Mouse (Mus musculus): ENCODE data around the gene Tgfa.
A peak's percentile ranks its signal among the peaks of the same experiment; 100 is the strongest.

Gene Tgfa

DNA sequence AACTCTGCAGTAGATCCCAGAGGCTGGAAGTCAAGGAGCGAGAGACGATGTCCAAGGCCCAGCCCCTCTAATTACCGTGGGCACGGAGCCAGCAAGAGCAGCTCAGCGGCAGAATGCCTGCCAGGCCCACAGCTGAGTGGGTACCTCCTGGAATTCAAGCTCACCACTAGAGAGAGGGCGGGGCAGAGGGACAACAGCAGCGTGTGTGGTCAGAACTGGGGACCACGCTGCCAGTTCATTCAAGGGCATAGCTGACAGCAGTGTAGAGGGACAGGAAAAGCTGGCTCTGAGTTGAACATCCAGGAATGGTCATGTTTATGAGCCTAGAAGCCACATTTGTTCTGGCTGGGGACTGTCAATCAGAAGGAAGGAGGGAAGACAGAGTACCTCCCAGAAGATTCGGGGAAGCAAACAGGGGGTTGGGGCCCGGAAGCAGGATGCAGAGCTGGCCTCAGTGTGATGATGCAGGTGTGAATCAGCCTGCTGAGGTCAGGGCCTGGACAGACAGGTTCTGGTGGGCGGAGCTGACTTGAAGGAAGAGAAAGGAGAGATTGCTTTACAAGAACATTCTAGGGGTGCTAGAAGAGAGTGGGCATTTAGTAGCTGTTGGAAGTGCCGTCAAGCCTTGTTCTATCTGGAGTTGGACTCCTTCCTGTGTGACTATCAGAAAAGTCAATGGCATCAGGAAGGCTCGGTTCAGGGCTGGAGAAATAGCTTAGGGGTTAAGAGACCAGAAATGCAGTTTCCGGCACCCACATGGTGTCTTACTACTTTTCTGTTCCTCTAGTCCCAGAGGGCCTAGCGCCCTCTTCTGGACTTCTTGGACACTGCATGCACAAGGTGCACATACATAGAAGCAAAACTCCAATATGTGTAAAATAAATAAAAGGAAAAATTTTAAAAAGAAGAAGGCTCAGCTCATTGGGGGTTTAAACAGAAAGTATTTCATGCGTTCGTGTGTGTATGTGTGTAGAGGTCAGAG lies 37.5 kb upstream of the Tgfa start:
- Histone ChIP-seq H3K4me3 (replicated peaks; ENCODE audit: low read length) (peak overlapping the region; percentile 35; the same call in 1 of the 2 replicates), H3K4me1 (replicated peaks; ENCODE audit: low read depth, low read length) (peaks cover 13% of the 10 kb centered on the region), H3K36me3 (ENCODE audit: insufficient read depth, low read length) (no peaks in the 10 kb centered on the region), H3K27me3 (ENCODE audit: insufficient read depth, low read length) (peaks cover 18% of the 10 kb centered on the region; the same call in 1 of the 2 replicates), H3K9me3 (ENCODE audit: low read length) (peaks cover 8% of the 10 kb centered on the region; the same call in 1 of the 2 replicates)
- TF ChIP-seq POU5F1 (IDR thresholded peaks at IDR 0.05; ENCODE audit: borderline replicate concordance, low read length) = no peak
- peak; percentile 82 for TF ChIP-seq CTCF (conservative IDR thresholded peaks at IDR 0.05; ENCODE audit: low read length)
- no peak for TF ChIP-seq NANOG (IDR thresholded peaks at IDR 0.05; ENCODE audit: borderline replicate concordance, low read length)

DNA sequence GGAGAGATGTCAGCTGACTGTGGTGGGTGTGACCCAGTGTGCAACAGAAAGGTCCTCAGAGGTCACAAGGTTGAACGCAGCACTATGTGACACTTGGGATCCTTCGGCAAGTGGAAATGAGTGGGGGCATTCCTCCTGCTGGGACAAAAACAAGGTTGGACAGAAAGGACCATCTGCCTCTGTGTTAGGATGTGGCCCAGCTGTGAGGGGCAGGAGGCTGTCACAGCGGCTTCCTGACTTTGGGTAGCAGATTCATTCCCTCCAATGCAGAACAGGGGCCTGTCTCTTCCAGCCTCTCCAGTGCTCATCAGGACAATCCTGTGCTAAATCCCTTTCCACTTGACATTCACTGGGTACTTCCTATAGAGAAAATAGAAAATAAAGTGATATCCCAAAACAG lies 34.1 kb upstream of the Tgfa start:
- no peaks in the 10 kb centered on the region for H3K9me3 ChIP-seq (ENCODE audit: low read length)
- no peaks in the 10 kb centered on the region for H3K36me3 ChIP-seq (ENCODE audit: insufficient read depth, low read length)
- H3K4me1 ChIP-seq (replicated peaks; ENCODE audit: low read depth, low read length) = peaks cover 13% of the 10 kb centered on the region
- no peak overlapping the region for H3K4me3 ChIP-seq (replicated peaks; ENCODE audit: low read length)
- no peak for TF ChIP-seq CTCF (conservative IDR thresholded peaks at IDR 0.05; ENCODE audit: low read length)
- no peak for TF ChIP-seq NANOG (IDR thresholded peaks at IDR 0.05; ENCODE audit: borderline replicate concordance, low read length)
- no peak for TF ChIP-seq POU5F1 (IDR thresholded peaks at IDR 0.05; ENCODE audit: borderline replicate concordance, low read length)
- peaks cover 7% of the 10 kb centered on the region; the same call in 1 of the 2 replicates for H3K27me3 ChIP-seq (ENCODE audit: insufficient read depth, low read length)

DNA sequence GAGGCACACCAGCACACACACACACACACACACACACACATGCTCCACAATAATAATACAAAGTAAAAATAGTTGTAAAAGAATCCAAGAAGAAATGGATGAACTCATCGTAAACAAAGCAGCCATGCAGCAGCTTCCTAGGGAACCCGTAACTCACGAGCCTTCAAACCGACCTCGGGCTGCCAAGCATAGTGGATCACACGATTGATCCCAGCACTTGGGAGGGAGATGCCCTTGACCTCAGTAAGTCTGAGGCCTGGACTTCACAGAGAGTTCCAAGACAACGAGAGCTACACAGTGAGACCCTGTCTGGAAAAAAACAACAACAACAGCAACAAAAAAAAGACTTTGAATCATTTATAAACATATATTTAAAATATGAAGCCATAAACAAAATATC lies 33.4 kb upstream of the Tgfa start:
- H3K36me3 ChIP-seq (ENCODE audit: insufficient read depth, low read length) = no peaks in the 10 kb centered on the region
- no peak overlapping the region for H3K4me3 ChIP-seq (replicated peaks; ENCODE audit: low read length)
- peaks cover 13% of the 10 kb centered on the region for H3K4me1 ChIP-seq (replicated peaks; ENCODE audit: low read depth, low read length)
- no peaks in the 10 kb centered on the region for H3K9me3 ChIP-seq (ENCODE audit: low read length)
- TF ChIP-seq POU5F1 (IDR thresholded peaks at IDR 0.05; ENCODE audit: borderline replicate concordance, low read length) (no peak), CTCF (conservative IDR thresholded peaks at IDR 0.05; ENCODE audit: low read length) (no peak), NANOG (IDR thresholded peaks at IDR 0.05; ENCODE audit: borderline replicate concordance, low read length) (no peak)
- peaks cover 2% of the 10 kb centered on the region; the same call in 1 of the 2 replicates for H3K27me3 ChIP-seq (ENCODE audit: insufficient read depth, low read length)

DNA sequence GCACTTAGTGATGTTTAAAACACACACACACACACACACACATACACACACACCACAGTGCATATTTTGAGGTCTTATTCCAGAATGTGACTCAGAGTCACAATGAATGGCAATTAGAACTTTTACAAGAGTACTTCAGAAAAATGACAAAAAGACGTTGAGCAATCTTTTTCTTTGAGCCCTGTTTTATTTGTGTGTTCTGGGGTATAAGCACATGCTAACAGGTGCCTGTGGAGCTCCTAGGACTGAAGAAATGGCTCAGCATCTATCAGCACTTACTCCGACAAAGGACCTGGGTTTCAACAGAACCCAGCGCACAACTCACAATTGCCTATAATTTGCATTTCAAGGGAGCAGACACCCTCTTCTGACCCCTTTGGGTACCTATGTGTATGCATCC lies 31.0 kb upstream of the Tgfa start:
- TF ChIP-seq NANOG (IDR thresholded peaks at IDR 0.05; ENCODE audit: borderline replicate concordance, low read length) (no peak), CTCF (conservative IDR thresholded peaks at IDR 0.05; ENCODE audit: low read length) (no peak), POU5F1 (IDR thresholded peaks at IDR 0.05; ENCODE audit: borderline replicate concordance, low read length) (no peak)
- peaks cover 2% of the 10 kb centered on the region; the same call in 1 of the 2 replicates for H3K27me3 ChIP-seq (ENCODE audit: insufficient read depth, low read length)

DNA sequence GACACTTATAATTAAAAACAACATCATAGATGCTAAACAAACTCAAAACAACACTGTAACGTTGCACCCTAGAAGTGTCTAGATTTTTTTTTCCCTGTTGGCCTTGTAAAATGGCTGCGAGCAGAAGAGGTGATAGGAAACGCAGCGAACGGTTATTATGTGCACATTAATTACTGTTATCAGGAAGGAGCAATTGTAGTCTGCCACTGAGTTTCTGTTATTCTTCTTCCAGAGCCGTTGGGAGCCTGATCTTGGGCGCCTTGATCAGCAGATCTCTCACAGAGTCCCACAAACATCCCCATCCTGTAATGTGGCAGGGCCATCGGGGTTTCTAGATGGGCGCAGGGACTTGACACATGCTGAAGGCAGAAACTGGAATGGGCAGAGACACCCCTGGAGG lies 28.6 kb upstream of the Tgfa start:
- Histone ChIP-seq H3K4me1 (replicated peaks; ENCODE audit: low read depth, low read length) (no peaks in the 10 kb centered on the region), H3K36me3 (ENCODE audit: insufficient read depth, low read length) (no peaks in the 10 kb centered on the region), H3K9me3 (ENCODE audit: low read length) (no peaks in the 10 kb centered on the region), H3K27me3 (ENCODE audit: insufficient read depth, low read length) (peaks cover 2% of the 10 kb centered on the region; the same call in 1 of the 2 replicates), H3K4me3 (replicated peaks; ENCODE audit: low read length) (no peak overlapping the region)
- TF ChIP-seq NANOG (IDR thresholded peaks at IDR 0.05; ENCODE audit: borderline replicate concordance, low read length) (no peak), POU5F1 (IDR thresholded peaks at IDR 0.05; ENCODE audit: borderline replicate concordance, low read length) (no peak), CTCF (conservative IDR thresholded peaks at IDR 0.05; ENCODE audit: low read length) (no peak)

More for the DNA sequence above, 31.0 kb upstream of the Tgfa start:
- no peak overlapping the region for H3K4me3 ChIP-seq (replicated peaks; ENCODE audit: low read length)
- H3K36me3 ChIP-seq (ENCODE audit: insufficient read depth, low read length) = no peaks in the 10 kb centered on the region
- no peaks in the 10 kb centered on the region for H3K9me3 ChIP-seq (ENCODE audit: low read length)
- 0 out of 2 replicates have a peak, but pooled peaks cover 2% of the 10 kb centered on the region for H3K4me1 ChIP-seq (replicated peaks; ENCODE audit: low read depth, low read length)

DNA sequence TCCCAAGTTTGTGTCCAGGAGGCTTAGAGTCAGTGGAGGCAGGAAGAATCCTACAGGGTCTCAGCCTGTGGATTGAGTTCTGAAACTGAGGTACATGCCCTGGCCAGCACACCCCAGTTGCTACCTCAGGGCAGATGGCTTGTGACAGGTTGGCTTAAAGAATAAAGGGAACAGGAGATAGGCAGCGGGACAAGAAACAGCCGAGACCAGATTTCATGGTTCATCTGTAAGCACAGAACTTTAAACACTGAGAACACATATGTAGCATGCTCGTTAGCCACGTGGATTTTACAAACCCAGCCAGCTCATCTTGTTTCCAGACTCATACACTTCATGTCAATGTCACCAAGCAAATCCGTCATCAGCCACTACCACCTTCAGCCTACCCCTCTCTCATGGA lies 27.2 kb upstream of the Tgfa start:
- no peaks in the 10 kb centered on the region for H3K4me1 ChIP-seq (replicated peaks; ENCODE audit: low read depth, low read length)
- no peaks in the 10 kb centered on the region for H3K9me3 ChIP-seq (ENCODE audit: low read length)
- peaks cover 2% of the 10 kb centered on the region; the same call in 1 of the 2 replicates for H3K27me3 ChIP-seq (ENCODE audit: insufficient read depth, low read length)
- no peak overlapping the region for H3K4me3 ChIP-seq (replicated peaks; ENCODE audit: low read length)
- H3K36me3 ChIP-seq (ENCODE audit: insufficient read depth, low read length) = no peaks in the 10 kb centered on the region
- no peak for TF ChIP-seq NANOG (IDR thresholded peaks at IDR 0.05; ENCODE audit: borderline replicate concordance, low read length)
- no peak for TF ChIP-seq POU5F1 (IDR thresholded peaks at IDR 0.05; ENCODE audit: borderline replicate concordance, low read length)
- TF ChIP-seq CTCF (conservative IDR thresholded peaks at IDR 0.05; ENCODE audit: low read length) = no peak

DNA sequence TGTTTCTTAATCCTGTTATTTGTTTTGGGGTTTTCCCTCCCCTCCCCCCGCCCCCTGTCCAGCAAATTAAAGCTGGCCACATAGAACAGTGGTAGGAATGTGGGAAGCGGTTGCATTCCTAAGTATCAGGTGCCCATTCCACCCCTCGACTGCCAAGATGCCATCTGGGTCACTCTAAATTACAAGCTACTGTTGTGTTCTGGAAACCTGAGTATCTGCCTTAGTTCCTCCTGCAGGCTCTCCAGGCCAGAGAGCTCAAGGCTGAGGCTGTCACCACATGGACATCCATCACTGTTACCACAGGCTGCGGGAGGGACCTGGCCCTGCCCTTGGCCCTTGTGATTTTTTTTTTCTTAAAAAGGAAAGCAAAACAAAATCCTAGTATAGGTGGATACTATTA lies 25.9 kb upstream of the Tgfa start:
- Histone ChIP-seq H3K4me3 (replicated peaks; ENCODE audit: low read length) (no peak overlapping the region), H3K4me1 (replicated peaks; ENCODE audit: low read depth, low read length) (no peaks in the 10 kb centered on the region), H3K36me3 (ENCODE audit: insufficient read depth, low read length) (no peaks in the 10 kb centered on the region), H3K27me3 (ENCODE audit: insufficient read depth, low read length) (peaks cover 2% of the 10 kb centered on the region; the same call in 1 of the 2 replicates), H3K9me3 (ENCODE audit: low read length) (no peaks in the 10 kb centered on the region)
- TF ChIP-seq CTCF (conservative IDR thresholded peaks at IDR 0.05; ENCODE audit: low read length) (no peak), POU5F1 (IDR thresholded peaks at IDR 0.05; ENCODE audit: borderline replicate concordance, low read length) (no peak), NANOG (IDR thresholded peaks at IDR 0.05; ENCODE audit: borderline replicate concordance, low read length) (no peak)

DNA sequence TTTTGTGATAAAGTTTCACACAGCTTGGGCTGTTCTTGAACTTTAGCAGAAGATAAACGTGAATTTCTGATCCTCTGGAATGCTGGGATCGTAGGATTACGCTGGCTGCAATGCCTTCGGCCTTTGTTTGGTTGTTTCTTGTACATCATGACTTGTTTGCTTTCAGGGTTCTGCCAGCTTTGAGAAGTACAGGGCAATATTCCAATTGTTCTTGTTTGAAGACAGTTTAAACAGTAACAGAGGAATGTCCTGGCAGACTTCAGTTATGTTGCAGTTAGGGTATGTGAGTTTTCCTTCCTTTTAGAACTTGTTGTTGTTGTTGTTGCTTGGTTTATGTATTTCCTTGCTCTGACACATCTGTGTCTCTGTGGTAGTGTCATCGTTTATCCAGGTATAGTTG lies 18.8 kb upstream of the Tgfa start:
- no peaks in the 10 kb centered on the region for H3K36me3 ChIP-seq (ENCODE audit: insufficient read depth, low read length)
- no peaks in the 10 kb centered on the region for H3K9me3 ChIP-seq (ENCODE audit: low read length)
- no peak overlapping the region for H3K4me3 ChIP-seq (replicated peaks; ENCODE audit: low read length)
- TF ChIP-seq POU5F1 (IDR thresholded peaks at IDR 0.05; ENCODE audit: borderline replicate concordance, low read length) (no peak), CTCF (conservative IDR thresholded peaks at IDR 0.05; ENCODE audit: low read length) (no peak), NANOG (IDR thresholded peaks at IDR 0.05; ENCODE audit: borderline replicate concordance, low read length) (no peak)
- H3K4me1 ChIP-seq (replicated peaks; ENCODE audit: low read depth, low read length) = no peaks in the 10 kb centered on the region
- no peaks in the 10 kb centered on the region for H3K27me3 ChIP-seq (ENCODE audit: insufficient read depth, low read length)

All from E14TG2a.4 (cell line).